Mouse (Mus musculus) embryo, embryonic 10.5 days (tissue): ENCODE data around the gene Psip1.
"Not testable (repeated sequence)": the region's sequence is repeated elsewhere in the genome, so short reads cannot be mapped to it uniquely, and the experiment has no call there.

Experiments
- DNase-seq: peaks from one replicate; pipeline ENCODE4 v3.0.0-alpha.2; 2015; ENCODE audit warnings: low spot score

The Psip1 gene

DNA sequence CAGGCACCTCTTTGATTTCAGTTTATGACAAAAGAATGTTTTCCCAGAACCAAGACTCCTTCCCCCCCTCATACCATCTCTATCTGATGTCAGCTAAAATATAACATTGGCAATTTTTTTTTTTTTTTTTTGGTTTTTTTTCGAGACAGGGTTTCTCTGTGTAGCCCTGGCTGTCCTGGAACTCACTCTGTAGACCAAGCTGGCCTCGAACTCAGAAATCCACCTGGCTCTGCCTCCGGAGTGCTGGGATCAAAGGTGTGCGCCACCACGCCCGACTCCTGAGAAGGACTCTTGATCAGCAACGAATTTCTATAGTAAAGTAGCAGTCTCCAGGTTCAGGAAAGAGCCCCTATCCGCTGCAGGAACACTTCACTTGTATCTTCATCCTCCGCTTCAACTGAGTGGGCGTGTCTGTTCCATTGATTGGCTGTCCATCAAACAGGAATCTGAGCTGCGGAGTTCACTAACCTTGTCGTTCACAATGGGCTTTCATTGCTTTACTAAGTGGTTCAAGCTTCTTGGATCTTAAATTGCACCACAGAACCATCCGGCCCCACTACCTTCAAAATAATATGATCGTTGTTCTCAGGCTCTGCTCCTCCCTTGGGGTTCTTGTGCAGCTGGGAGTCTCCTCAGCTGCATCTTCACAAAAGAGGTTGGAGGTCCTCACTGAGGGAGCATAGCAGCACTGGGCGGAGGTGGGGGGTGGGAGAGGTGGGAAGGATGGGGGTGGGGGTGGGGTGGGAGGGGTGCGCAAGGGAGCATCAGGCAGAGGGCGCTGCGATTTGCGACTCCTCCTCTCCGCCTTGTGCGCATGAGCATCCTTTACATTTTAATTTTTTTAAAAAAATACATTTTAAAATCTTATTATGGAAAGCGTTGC is 14.1 kb upstream of the Psip1 start:
- DNase-seq: peak; percentile 88

DNA sequence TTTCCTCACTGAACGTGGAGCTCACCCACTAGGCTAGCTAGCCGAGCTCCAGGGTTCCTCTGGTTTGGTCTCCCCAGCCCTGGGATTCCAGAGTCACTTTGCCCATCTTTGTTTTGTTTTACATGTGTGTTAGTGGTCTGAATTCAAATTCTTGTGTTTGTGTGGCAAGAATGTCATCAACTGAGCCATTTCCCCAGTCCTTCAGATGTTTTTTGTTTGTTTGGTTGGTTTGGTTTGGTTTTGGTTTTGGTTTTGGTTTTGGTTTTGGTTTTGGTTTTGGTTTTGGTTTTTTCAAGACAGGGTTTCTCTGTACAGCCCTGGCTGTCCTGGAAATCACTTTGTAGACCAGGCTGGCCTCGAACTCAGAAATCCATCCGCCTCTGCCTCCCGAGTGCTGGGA is 10.8 kb upstream of the Psip1 start:
- not testable (repeated sequence) for DNase-seq

DNA sequence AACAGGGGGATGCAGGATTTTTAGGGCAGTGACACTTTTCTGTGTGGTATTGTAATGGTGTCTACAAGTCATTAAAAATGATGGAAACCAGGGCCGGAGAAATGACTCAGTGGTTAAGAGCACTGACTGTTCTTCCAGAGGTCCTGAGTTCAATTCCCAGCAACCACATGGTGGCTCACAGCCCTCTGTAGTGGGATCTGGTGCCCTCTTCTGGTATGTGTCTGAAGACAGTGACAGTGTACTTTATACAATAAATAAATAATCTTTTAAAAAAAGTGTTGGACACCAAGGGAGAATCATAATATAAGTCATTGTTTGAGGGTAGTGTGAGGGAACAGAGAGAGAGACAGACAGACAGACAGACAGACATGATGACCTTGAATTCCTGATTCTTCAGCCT is 6.9 kb upstream of the Psip1 start:
- no peak for DNase-seq

- peak; percentile 40 for DNase-seq
Observed at GRCm38 (mm10) chr4:83489121-83489520, 2.9 kb upstream of the Psip1 start.

DNA sequence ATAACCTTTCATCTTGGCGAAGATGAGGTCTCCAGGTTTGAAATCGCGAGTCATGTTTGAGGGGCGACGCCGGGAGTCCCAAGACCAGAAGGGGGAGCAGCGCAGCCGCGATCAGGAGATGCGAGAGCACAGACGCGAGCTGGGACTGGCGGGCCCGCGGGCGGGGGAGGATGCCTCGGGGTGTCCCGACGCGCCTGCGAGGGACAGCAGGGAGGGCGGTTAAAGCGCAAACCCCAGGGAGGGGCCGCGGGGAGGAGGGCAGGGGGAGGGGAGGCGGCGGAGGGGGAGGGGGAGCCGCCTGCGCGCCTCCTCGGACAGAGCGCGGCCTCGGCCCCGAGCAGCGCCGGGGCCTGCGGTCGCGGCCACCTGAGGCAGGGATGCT is 533 bp downstream of the Psip1 start:
- peak; percentile 95 for DNase-seq

DNA sequence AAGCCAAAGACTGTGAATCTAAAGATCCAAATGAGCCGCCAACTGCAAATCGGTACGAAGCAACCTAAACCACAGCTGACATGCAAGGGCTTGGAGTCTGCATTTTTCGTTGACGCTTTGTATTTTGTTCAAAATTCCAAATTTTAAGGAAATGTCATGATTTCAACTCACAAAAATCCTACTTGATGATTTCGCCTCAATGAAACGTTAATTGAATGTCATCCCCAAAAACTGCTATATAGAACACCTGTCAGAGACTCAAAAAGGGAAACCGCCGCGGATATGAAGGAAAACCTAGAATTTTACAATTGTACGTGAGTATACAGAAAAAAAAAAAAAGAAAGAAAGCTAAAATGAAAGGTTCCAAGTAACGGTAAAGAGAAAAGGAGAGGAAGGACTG is 1.0 kb downstream of the Psip1 start:
- no peak for DNase-seq

GRCm38 (mm10) chr4:83468208-83468607 is 18.1 kb downstream of the Psip1 start:
- DNase-seq: no peak

DNA sequence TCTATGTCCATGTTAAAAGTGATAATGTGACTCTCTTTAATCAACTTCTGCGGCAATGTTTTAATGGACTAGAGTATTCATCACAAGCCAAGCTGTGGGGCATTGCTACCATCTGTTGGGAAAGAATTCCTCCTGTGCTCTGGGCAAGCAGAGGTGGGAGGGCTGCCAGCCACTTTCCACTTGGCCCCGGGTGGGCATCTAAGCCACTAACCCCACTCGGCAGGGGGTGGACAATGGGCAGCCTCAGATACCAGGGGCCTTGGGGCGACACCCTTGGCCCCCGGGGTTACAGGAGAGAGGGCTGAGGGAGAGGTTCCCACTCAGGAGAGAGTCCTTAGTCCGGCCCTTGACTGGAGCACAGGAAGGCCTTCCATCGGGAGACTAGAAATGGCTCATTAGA is 18.6 kb downstream of the Psip1 start:
- no peak for DNase-seq

- DNase-seq: no peak
Observed at GRCm38 (mm10) chr4:83464827-83465226, 21.4 kb downstream of the Psip1 start.

DNA sequence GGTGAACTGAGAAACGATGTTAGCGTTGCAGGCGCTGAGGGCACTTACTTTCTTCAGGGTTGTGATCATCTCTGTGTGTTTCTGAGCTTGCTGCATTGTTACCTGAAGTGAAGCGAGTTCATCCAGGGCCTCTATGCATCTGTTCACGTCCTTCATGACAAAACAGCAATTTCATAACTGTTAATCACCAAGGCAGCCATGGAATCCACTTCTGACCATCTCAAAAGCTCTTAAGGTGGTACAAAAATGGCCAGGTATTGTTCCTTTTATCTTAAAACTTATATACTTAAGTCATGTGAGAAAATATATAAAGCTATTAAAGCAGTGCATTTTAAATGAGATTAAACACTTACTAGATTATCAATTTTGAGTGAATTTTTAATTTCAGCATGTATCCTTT is 26.2 kb downstream of the Psip1 start:
- no peak for DNase-seq

DNA sequence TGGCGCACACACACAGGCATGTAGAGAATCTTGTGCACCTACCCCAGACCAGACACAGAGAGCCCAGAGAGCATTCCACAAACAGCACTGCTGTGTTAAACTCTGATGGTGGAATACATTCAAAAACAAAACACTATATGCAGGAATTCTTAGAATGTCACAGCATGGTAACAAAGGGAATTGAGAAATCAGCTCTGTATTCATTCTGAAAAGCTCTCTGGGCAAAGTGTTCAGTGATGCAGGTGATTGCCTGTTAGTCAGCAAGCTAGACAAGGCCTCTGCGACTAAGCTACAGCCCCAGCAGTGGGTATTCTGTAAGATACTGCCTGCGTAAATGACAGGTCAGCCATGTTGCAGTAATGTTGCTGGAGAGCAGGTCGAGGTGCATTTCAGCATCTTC is 35.5 kb downstream of the Psip1 start:
- no peak for DNase-seq

GRCm38 (mm10) chr4:83441050-83441449 is 45.2 kb downstream of the Psip1 start:
- no peak for DNase-seq

GRCm38 (mm10) chr4:83439045-83439444 is 47.2 kb downstream of the Psip1 start:
- DNase-seq: no peak

- DNase-seq: no peak
Observed at GRCm38 (mm10) chr4:83438116-83438515, 48.1 kb downstream of the Psip1 start.

DNA sequence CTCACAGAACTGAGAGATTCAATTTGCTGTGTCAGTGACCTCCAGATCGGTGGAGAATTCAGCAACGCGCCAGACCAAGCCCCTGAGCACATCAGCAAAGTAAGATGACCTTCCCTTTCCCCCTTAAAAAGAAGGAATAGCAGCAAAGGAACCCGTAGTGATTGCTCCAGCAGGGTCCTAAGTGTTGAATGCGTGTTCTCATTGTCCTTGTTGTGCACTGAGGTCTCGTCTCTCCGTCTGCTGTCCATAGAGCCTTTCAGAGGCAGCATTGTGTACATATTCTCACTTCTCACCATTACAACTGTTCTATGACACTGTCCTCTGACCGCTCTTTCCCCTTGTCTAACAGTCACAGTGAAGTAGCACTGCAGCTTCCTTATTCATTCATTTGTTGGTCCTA is 49.9 kb downstream of the Psip1 start:
- DNase-seq: no peak

DNA sequence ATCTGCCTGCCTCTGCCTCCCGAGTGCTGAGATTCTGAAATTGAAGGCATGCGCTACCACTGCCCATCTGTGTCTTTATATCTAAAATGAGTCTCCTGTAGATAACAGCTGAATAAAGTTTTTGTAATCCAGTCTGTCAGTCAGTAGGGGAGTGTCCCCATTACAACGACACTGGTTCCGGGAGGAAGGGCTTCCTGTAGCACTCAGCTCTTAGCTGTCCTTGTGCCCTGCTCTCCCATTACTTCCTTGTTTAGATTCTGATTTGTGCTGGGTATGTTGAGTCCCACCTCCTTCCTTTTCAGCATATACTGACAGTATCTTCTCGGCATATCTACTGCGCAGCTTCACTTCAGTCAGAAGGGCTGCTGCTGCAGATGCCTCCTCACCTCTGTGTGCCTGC is 53.4 kb downstream of the Psip1 start:
- no peak for DNase-seq

DNA sequence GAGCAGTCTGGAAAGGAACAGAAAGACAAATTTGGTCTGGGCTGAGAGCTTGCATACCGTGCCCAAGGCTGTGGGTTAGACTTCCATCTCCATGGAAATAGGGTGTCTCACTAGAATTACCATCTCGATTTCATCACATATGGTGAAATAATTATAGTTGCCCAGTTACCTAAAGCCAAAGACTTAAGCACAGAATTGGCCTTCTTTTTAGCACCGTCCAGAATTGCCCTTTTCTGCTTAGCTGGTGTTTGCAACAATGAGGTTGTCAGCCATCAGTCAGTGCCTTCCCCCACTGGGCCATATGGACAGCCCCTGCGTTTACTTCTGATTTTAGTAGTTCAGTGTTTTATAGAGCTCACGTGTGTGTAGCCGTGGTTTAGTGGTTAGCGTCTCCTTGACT is 54.3 kb downstream of the Psip1 start:
- no peak for DNase-seq

DNA sequence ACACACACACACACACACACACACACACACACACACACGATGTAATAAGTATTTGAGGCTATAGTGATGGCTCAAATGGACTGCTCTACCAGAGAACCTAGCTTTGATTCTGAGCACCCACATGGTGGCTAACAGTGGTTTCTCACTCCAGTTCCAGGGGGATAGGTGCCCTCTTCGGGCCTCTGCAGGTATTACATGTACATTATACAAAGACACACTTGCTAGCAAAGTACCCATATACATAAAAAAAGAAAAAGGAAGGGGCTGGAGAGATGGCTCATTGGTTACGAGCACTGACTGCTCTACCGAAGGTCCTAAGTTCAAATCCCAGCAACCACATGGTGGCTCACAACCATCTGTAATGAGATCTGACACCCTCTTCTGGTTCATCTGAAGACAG is 57.4 kb downstream of the Psip1 start:
- peak; percentile 27 for DNase-seq

GRCm38 (mm10) chr4:83427696-83428095 is 58.6 kb downstream of the Psip1 start:
- no peak for DNase-seq

- no peak for DNase-seq
Observed at GRCm38 (mm10) chr4:83427141-83427540, 59.1 kb downstream of the Psip1 start.

DNA sequence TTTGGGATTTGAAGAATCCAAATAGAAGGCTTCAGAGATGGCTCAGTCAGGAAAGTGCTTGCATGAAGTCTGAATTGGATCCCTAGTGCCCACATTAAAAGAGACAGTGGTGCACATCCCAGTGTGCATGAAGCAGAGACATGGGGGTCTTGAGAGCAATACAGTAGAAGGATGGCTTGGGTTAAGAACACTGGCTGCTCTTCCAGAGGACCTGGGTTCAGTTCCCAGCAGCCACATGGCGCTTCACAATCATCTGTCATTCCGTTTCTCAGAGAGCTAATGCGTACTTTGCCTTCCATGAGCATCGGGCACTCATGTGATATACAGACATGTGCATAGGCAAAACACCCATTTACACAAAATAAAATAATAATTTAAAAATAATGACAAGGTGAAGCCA is 61.1 kb downstream of the Psip1 start:
- no peak for DNase-seq

- no peak for DNase-seq
Observed at GRCm38 (mm10) chr4:83423641-83424040, 62.6 kb downstream of the Psip1 start.

DNA sequence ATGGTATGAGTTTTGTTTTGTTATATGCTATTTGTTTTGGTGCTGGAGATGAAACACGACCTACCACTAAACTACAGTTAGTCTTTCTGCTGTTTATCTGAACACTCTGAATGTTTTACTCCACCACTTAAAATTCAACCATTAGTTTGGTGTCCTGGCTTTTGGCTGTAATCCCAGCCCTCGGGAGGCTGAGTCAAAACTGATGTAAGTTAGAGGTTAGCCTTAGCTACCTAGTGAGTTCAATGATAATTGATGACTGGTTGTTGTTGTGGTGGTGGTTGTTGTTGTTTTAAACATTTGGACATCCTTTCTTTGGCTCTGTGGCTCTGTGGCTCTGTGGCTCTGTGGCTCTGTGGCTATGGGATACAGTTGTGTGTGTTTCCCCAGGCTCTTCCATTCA is 67.5 kb downstream of the Psip1 start:
- DNase-seq: no peak

DNA sequence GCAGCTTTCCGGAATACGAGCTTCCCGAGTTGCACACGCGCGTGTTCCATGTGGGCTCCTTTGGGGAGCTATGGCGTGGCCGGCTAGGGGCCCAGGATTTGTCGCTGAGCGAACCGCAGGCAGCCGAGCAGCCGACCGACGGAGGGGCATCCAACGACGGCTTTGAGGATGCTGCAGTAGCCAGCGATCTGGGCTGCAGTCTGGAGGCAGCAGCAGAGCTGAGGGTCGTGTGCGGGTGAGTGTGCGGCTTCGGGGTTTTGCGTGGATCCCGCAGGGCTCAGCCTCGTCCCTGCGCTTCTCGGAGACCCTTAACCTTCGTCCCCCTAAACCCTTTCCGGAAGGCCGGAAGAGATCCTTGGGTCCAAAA is 68.5 kb downstream of the Psip1 start:
- DNase-seq: no peak
